Mouse (Mus musculus) thymus, postnatal 14 days (tissue): ENCODE measurements around the gene Mrps18c.

ENCODE experiments used
- DNase-seq: peaks from one replicate; pipeline ENCODE4 v3.0.0; 2021

Gene Mrps18c

GRCm38 (mm10) chr5:100828701-100829100 lies 30.3 kb downstream of the Mrps18c start:
- DNase-seq = no peak

GRCm38 (mm10) chr5:100832680-100833079 lies 34.3 kb downstream of the Mrps18c start:
- DNase-seq = no peak

GRCm38 (mm10) chr5:100833841-100834240 lies 35.4 kb downstream of the Mrps18c start:
- no peak for DNase-seq

GRCm38 (mm10) chr5:100835862-100836538 lies 37.6 kb downstream of the Mrps18c start:
- DNase-seq = no peak

GRCm38 (mm10) chr5:100837907-100838306 lies 39.5 kb downstream of the Mrps18c start:
- no peak for DNase-seq

GRCm38 (mm10) chr5:100844485-100844884 lies 46.1 kb downstream of the Mrps18c start:
- DNase-seq = no peak

- DNase-seq = peak; percentile 26
Measured at GRCm38 (mm10) chr5:100845485-100845847, 47.0 kb downstream of the Mrps18c start, which contains the start of gene Gpat3. TSS of gene Gpat3 (plus strand) at chr5:100845713.

GRCm38 (mm10) chr5:100845848-100846598 lies 47.6 kb downstream of the Mrps18c start:
- peak; percentile 65 for DNase-seq

GRCm38 (mm10) chr5:100846599-100846920 lies 48.1 kb downstream of the Mrps18c start:
- DNase-seq = no peak

GRCm38 (mm10) chr5:100847143-100847542 lies 48.7 kb downstream of the Mrps18c start:
- DNase-seq = no peak

GRCm38 (mm10) chr5:100853963-100854362 lies 55.5 kb downstream of the Mrps18c start:
- no peak for DNase-seq
